Mouse (Mus musculus) neutrophil, adult 83 days (primary cell): ENCODE results near the gene Gm10024. TPM values are rescaled to one million over a fixed set of nuclear protein-coding genes. Genes with fewer than 3 reads are reported as not detected.

ENCODE experiments used
- total RNA-seq, 2 experiments: library from RNA; stranded (reverse); gene quantifications; one replicate each; pipeline ENCODE4 v1.2.4; 2023

The Gm10024 gene
- total RNA-seq = not detected

GRCm38 (mm10) chr10:77711157-77711556, at the start of gene Gm10024:
Gm10024 (plus strand) TSS chr10:77711457.

GRCm38 (mm10) chr10:77685895-77686664, 25.2 kb upstream of the Gm10024 start, which contains the start of gene Tspear:
Tspear (plus strand) TSS chr10:77686569.

GRCm38 (mm10) chr10:77690356-77690807, 20.9 kb upstream of the Gm10024 start, which contains the start of gene Gm19402:
Gm19402 (minus strand) TSS chr10:77690757.

GRCm38 (mm10) chr10:77697133-77697532, 14.1 kb upstream of the Gm10024 start, which contains the start of gene Gm9508:
Gm9508 (minus strand) TSS chr10:77697233.

GRCm38 (mm10) chr10:77706326-77706725, 4.9 kb upstream of the Gm10024 start, which contains the start of gene Gm10272:
Gm10272 (plus strand) TSS chr10:77706626.

GRCm38 (mm10) chr10:77715507-77715906, 4.2 kb downstream of the Gm10024 start, which contains the start of gene Gm10142:
Gm10142 (plus strand) TSS chr10:77715807.

GRCm38 (mm10) chr10:77720299-77720698, 9.0 kb downstream of the Gm10024 start, which contains the start of gene Krtap12-1:
Krtap12-1 (plus strand) TSS chr10:77720599.

GRCm38 (mm10) chr10:77726186-77726585, 14.9 kb downstream of the Gm10024 start, which contains the start of gene Gm10100:
Gm10100 (plus strand) TSS chr10:77726486.

GRCm38 (mm10) chr10:77741924-77742688, 30.8 kb downstream of the Gm10024 start, which contains the start of gene Gm18596:
Gm18596 (minus strand) TSS chr10:77742638.

GRCm38 (mm10) chr10:77751254-77751653, 40.0 kb downstream of the Gm10024 start, which contains the start of gene Gm9736:
Gm9736 (minus strand) TSS chr10:77751354.

GRCm38 (mm10) chr10:77759582-77759981, 48.3 kb downstream of the Gm10024 start, which contains the start of gene Gm3233:
Gm3233 (minus strand) TSS chr10:77759682.

Other genes starting within 250 kb of the Gm10024 start
- gene Fam207a, start 195.7 kb upstream of the Gm10024 start, total RNA-seq = 10 to 100 TPM; 15.7 to 16.4 TPM
- gene Itgb2, start 181.2 kb upstream of the Gm10024 start, total RNA-seq = 100 to 1,000 TPM; 782 to 835 TPM
- 10 to 100 TPM; 70.5 to 75.8 TPM for gene Pttg1ip, start 129.7 kb upstream of the Gm10024 start, total RNA-seq
- 10 to 100 TPM; 54.9 to 60.9 TPM for gene Sumo3, start 105.4 kb upstream of the Gm10024 start, total RNA-seq
- gene Gm49325, start 105.3 kb upstream of the Gm10024 start, total RNA-seq = 1 to 10 TPM in 1 of 2 experiments, not detected in 1; 4.6 TPM
- gene Ube2g2, start 89.2 kb upstream of the Gm10024 start, total RNA-seq = 10 to 100 TPM; 34.3 to 36.2 TPM
- gene Tspear, start 24.9 kb upstream of the Gm10024 start, total RNA-seq = not detected
- gene Gm19402, start 20.7 kb upstream of the Gm10024 start, total RNA-seq = not detected
- gene Gm9508, start 14.2 kb upstream of the Gm10024 start, total RNA-seq = not detected
- not detected for gene Gm10272, start 4.8 kb upstream of the Gm10024 start, total RNA-seq
- not detected for gene Gm10142, start 4.3 kb downstream of the Gm10024 start, total RNA-seq
- not detected for gene Krtap12-1, start 9.1 kb downstream of the Gm10024 start, total RNA-seq
- gene Gm10100, start 15.0 kb downstream of the Gm10024 start, total RNA-seq = not detected
- not detected for gene Gm18596, start 31.2 kb downstream of the Gm10024 start, total RNA-seq
- not detected for gene Gm9736, start 39.9 kb downstream of the Gm10024 start, total RNA-seq
- not detected for gene Gm3233, start 48.2 kb downstream of the Gm10024 start, total RNA-seq
- not detected for gene Gm3238, start 59.9 kb downstream of the Gm10024 start, total RNA-seq
- gene Gm7138, start 65.5 kb downstream of the Gm10024 start, total RNA-seq = not detected
- not detected for gene Gm3250, start 71.1 kb downstream of the Gm10024 start, total RNA-seq
- not detected for gene Gm7137, start 76.7 kb downstream of the Gm10024 start, total RNA-seq
- not detected for gene Gm9639, start 83.6 kb downstream of the Gm10024 start, total RNA-seq
- gene Gm19668, start 87.7 kb downstream of the Gm10024 start, total RNA-seq = not detected
- not detected for gene Gm9507, start 100.4 kb downstream of the Gm10024 start, total RNA-seq
- gene Gm2696, start 103.2 kb downstream of the Gm10024 start, total RNA-seq = not detected
- not detected for gene Krtap10-4, start 115.6 kb downstream of the Gm10024 start, total RNA-seq
- not detected for gene Krtap10-10, start 124.5 kb downstream of the Gm10024 start, total RNA-seq
- not detected for gene Gm36176, start 135.3 kb downstream of the Gm10024 start, total RNA-seq
- gene Gm10318, start 141.4 kb downstream of the Gm10024 start, total RNA-seq = not detected
- gene Gm3285, start 150.5 kb downstream of the Gm10024 start, total RNA-seq = not detected
- under 1 TPM in 1 of 2 experiments, not detected in 1; 0.15 TPM for gene Lrrc3, start 191.1 kb downstream of the Gm10024 start, total RNA-seq